Mouse (Mus musculus) Patski (cell line): ENCODE results near the gene Atp11b. TPM values are rescaled to one million over a fixed set of nuclear protein-coding genes. Genes with fewer than 3 reads are reported as not detected.

Experiments used
- ATAC-seq: fragments of 100-300 bp; one replicate; pipeline ENCODE4 v1.8.0; 2021
- CTCF ChIA-PET: fragments of 350-600 bp; sonication (Branson Sonifier 250); formaldehyde crosslinking; loops from one replicate; lab custom pipeline; 2022; ENCODE audit warnings: inconsistent platforms; lab: Charles Lee
- POLR2A ChIA-PET: fragments of 350-600 bp; sonication (Branson Sonifier 250); formaldehyde crosslinking; loops from one replicate; lab custom pipeline; 2022; ENCODE audit warnings: antibody characterized with exemption, inconsistent platforms; lab: Charles Lee
- DNase-seq: peaks from one replicate; pipeline ENCODE4 v3.0.0-alpha.2; 2011; ENCODE audit warnings: low read depth, low spot score
- H3K27me3 ChIP-seq: fragments of 371-371 bp; one replicate; pipeline ENCODE4 v1.5.1; 2021
- CTCF ChIP-seq: fragments of 100-300 bp; IDR thresholded peaks from one replicate; pipeline ENCODE4 v1.5.1; 2021
- in situ Hi-C: fragments of 300-500 bp; cut with MboI; formaldehyde crosslinking; loops from 3 replicates; pipeline ENCODE4 v1.11.1; 2018; ENCODE audit warnings: low pct_unique_long_range_greater_than_20kb, mixed read lengths
- polyA plus RNA-seq: library from polyadenylated mRNA; unstranded; gene quantifications from one replicate; pipeline ENCODE4 v1.2.3, GENCODE M21; 2021

The Atp11b gene
- polyA plus RNA-seq, 1 experiment from 2014 or later, result 68.3 TPM

DNA sequence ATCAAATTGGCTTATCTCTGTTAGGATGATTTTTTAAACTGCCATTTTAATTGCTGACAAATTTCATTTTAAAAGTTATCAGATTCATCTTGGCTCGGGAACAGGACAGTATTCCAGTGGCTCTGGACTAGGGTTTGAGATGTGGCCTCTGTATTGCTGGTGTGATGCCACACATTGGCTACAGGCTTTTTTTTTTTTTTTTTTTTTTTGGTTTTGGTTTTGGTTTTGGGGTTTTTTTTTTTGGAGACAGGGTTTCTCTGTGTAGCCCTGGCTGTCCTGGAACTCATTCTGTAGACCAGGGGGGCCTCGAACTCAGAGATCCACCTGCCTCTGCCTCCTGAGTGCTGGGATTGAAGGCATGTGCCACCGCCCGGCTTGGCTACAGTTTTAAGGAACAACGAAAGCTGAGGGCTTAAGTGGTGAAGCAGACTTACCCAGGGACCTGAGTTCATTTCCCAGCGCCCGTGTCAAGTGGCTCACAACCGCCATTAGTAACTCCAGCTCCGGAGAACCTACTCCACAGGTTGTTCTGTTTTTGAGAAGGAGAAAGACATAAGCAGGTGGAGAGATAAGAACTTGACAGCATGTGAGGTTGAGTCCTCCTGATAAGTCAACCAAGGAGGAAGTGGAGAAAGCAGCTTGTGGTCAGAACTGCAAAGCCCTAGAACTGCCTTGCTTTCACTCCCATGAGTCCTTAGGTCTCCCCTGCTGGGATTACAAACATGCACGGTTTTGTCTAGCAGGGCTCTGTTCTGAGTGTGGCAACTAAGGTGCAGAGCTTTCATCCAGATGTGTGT, 21.7 kb upstream of the Atp11b start:
- CTCF ChIA-PET, result no interaction called here
- POLR2A ChIA-PET, result no interaction called here
- H3K27me3 ChIP-seq, result peaks cover 28% of the 10 kb centered on the region
- no peak for DNase-seq
- no peak for TF ChIP-seq CTCF
- peak; percentile 44 for ATAC-seq
- in situ Hi-C loops, result no loop called here

DNA sequence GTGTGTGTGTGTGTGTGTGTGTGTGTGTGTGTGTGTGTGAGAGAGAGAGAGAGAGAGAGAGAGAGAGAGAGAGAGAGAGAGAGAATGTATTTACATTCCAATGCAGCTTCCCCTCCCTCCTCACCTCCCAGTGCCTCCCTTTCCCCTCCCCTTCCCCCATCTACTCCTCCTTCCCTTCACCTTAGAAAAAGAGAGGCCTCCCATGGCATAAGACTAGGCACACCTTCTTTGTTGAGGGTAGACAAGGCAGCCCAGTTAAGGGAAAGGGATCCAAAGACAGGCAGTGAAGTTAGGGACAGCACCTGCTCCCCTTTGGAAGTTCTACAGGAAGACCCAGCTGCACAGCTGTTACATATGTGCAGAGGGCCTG, 21.1 kb upstream of the Atp11b start:
- no peak for DNase-seq
- H3K27me3 ChIP-seq, result peaks cover 32% of the 10 kb centered on the region
- TF ChIP-seq CTCF, result no peak
- POLR2A ChIA-PET, result no interaction called here
- in situ Hi-C loops, result no loop called here
- ATAC-seq, result no peak
- CTCF ChIA-PET, result interaction anchor here (0.7 kb wide), 1 partner anchor 15 kb away, joined by 3 read pairs; no protein-coding TSS in a partner anchor

GRCm38 (mm10) chr3:35734509-35734908, 19.4 kb upstream of the Atp11b start:
- POLR2A ChIA-PET, result no interaction called here

DNA sequence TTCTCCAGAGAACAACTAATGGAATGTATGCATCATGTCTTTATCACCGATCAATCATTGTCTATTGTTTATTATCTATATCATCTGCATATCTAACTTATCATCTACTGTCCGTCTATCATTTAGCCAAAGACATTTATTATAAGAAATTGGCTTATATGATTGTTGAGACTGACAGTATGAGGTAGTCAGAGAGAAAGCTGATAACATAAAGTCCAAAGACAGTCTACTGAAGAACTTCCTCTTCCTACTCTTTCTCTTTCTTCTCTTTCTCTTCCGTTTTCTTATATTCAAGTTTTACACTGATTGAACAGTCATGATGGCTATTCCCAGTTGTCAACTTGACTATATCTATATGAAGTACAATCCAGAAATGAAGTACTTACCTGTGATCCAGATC, 15.8 kb upstream of the Atp11b start:
- POLR2A ChIA-PET, result no interaction called here
- CTCF ChIA-PET, result interaction anchor here (0.9 to 2.3 kb wide), 3 partner anchors 9 to 18 kb away, joined by 3 to 7 read pairs (median 4); no protein-coding TSS in a partner anchor
- ATAC-seq (no peak), DNase-seq (no peak)
- H3K27me3 ChIP-seq, result peaks cover 42% of the 10 kb centered on the region
- in situ Hi-C loops, result no loop called here
- TF ChIP-seq CTCF, result no peak

More at GRCm38 (mm10) chr3:35734509-35734908, 19.4 kb upstream of the Atp11b start:
- H3K27me3 ChIP-seq, result peaks cover 40% of the 10 kb centered on the region
- no peak for DNase-seq
- CTCF ChIA-PET, result interaction anchor here (1.5 kb wide), 1 partner anchor 10 kb away, joined by 3 read pairs; no protein-coding TSS in a partner anchor
- ATAC-seq, result no peak
- no peak for TF ChIP-seq CTCF
- in situ Hi-C loops, result no loop called here

- peaks cover 7% of the 10 kb centered on the region for H3K27me3 ChIP-seq
- in situ Hi-C loops, result no loop called here
- ATAC-seq (no peak), DNase-seq (no peak)
- TF ChIP-seq CTCF, result no peak
- ChIA-PET POLR2A (interaction anchor here (0.6 kb wide), 1 partner anchor 10 kb away, joined by 4 read pairs; no protein-coding TSS in a partner anchor), CTCF (interaction anchor here (1.1 to 1.2 kb wide), 2 partner anchors 10 to 11 kb away, joined by 3 read pairs; no protein-coding TSS in a partner anchor)
Measured at GRCm38 (mm10) chr3:35745010-35745409, 8.9 kb upstream of the Atp11b start.

GRCm38 (mm10) chr3:35746840-35747456, 7.0 kb upstream of the Atp11b start:
- POLR2A ChIA-PET, result interaction anchor here (0.7 kb wide), 1 partner anchor 692 kb away, joined by 9 read pairs; no protein-coding TSS in a partner anchor
- no peak for TF ChIP-seq CTCF
- ATAC-seq (no peak), DNase-seq (no peak)
- CTCF ChIA-PET, result no interaction called here
- H3K27me3 ChIP-seq, result no peaks in the 10 kb centered on the region
- in situ Hi-C loops, result no loop called here

DNA sequence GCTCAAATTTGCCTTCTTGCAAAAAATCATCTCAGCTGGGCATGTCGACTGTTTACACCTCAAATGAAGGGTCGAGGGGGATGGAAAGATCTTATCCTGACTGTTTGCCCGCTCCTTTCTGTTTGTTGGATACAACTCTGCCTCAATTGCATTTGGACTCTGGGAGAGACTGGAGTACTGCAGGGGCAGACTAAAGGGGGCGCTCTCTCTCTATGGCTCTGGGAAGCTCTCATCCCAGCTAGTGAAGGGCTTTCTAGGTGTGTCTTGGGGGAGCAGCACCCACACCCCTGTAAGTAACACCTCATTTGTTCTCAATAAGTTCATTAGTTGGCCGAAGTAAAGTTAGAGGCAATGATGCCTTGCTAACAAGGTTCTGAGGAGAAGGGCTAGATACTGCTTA, 3.6 kb upstream of the Atp11b start:
- TF ChIP-seq CTCF, result peak; percentile 74
- in situ Hi-C loops, result no loop called here

GRCm38 (mm10) chr3:35751724-35752123, 2.2 kb upstream of the Atp11b start:
- no peaks in the 10 kb centered on the region for H3K27me3 ChIP-seq
- ChIA-PET POLR2A (interaction anchor here (0.5 kb wide), 1 partner anchor 863 kb away, joined by 3 read pairs; no protein-coding TSS in a partner anchor), CTCF (interaction anchor here (1.2 kb wide), 1 partner anchor 22 kb away, joined by 4 read pairs; no protein-coding TSS in a partner anchor)
- no peak for TF ChIP-seq CTCF
- in situ Hi-C loops, result no loop called here
- DNase-seq (no peak), ATAC-seq (no peak)

More for the DNA sequence above, 3.6 kb upstream of the Atp11b start:
- ChIA-PET POLR2A (no interaction called here), CTCF (interaction anchor here (1.2 to 1.3 kb wide), 2 partner anchors 10 to 76 kb away, joined by 3 read pairs; no protein-coding TSS in a partner anchor)
- no peak for ATAC-seq
- no peak for DNase-seq
- no peaks in the 10 kb centered on the region for H3K27me3 ChIP-seq

DNA sequence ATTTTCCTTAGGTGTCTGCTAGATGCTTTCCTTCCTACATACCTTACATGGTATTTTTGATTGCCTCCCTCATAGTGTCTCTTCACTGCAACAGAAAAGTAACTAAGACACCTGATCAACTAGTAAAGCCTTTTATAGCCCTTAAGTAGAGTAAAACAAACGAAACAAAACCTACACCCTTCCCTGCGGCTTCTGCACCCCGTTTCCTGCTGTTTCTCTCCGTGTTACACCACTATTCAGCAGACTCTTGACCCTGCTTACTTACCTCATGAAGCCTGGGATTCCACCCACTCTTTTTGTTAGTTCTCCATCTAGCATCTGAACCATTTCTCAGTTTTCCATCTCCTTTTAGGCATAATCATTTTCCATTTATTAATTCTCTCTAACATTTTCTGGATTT, 8.8 kb downstream of the Atp11b start:
- in situ Hi-C loops, result no loop called here
- H3K27me3 ChIP-seq, result no peaks in the 10 kb centered on the region
- no peak for ATAC-seq
- ChIA-PET POLR2A (no interaction called here), CTCF (no interaction called here)
- no peak for DNase-seq
- no peak for TF ChIP-seq CTCF

- in situ Hi-C loops, result no loop called here
- DNase-seq (no peak), ATAC-seq (peak; percentile 72)
- H3K27me3 ChIP-seq, result no peaks in the 10 kb centered on the region
- no peak for TF ChIP-seq CTCF
- CTCF ChIA-PET, result no interaction called here
- POLR2A ChIA-PET, result no interaction called here
Measured at GRCm38 (mm10) chr3:35764637-35765617, 11.0 kb downstream of the Atp11b start.
